Mouse (Mus musculus): ENCODE measurements at regions not wholly inside any gene's neighbourhood (a gene's known extent, or its start where the extent isn't known, plus 50 kb on each side); places are given as distances from the start of the nearest gene placed in this dataset.

DNA sequence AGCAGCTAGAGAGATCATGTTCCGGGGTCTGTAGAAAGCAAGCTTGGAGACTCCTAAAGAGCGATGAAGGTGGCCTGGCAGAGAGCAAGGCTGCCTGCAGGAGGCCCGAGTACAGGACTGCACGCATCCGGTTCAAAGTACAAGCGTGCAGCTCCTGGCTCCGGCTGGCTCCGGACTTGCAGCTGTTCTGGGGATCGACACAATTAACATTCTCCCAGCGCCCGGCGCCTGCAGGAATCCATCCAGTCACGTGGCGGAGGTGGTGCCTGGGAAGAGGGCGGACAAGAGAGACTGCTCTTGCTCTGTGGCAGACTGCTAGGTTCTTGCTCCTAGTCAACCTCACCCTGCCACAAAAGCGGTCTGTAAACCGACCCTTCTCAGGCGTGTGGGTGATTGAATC lies 86.9 kb downstream of the Bdh1 start:
- no peaks in the 10 kb centered on the region for H3K27me3 ChIP-seq (ENCODE audit: control insufficient read depth, insufficient read depth, low read length, poor library complexity, severe bottlenecking)
- H3K4me1 ChIP-seq (ENCODE audit: control insufficient read depth, insufficient read depth, low read length) = no peaks in the 10 kb centered on the region
- no peaks in the 10 kb centered on the region for H3K9me3 ChIP-seq (replicated peaks; ENCODE audit: control insufficient read depth, insufficient read depth, low read length, poor library complexity, severe bottlenecking)
- peak overlapping the region; percentile 53 for H3K9ac ChIP-seq (ENCODE audit: low read depth, poor library complexity, severe bottlenecking)
- peak overlapping the region; percentile 88 for H3K27ac ChIP-seq (ENCODE audit: insufficient read depth, low read length)
- peak overlapping the region; percentile 36 for H3K4me3 ChIP-seq (ENCODE audit: low read depth, low read length)
- no peaks in the 10 kb centered on the region for H3K36me3 ChIP-seq (ENCODE audit: control insufficient read depth, insufficient read depth, low read length, poor library complexity, severe bottlenecking)
- TF ChIP-seq EP300 (IDR thresholded peaks at IDR 0.05; ENCODE audit: insufficient read depth, low read depth, low read length) (peak; percentile 88), CTCF (IDR thresholded peaks at IDR 0.05; ENCODE audit: low read depth, low read length) (no peak), POLR2A (IDR thresholded peaks at IDR 0.05; ENCODE audit: insufficient read depth, low read length) (peak; percentile 54)

DNA sequence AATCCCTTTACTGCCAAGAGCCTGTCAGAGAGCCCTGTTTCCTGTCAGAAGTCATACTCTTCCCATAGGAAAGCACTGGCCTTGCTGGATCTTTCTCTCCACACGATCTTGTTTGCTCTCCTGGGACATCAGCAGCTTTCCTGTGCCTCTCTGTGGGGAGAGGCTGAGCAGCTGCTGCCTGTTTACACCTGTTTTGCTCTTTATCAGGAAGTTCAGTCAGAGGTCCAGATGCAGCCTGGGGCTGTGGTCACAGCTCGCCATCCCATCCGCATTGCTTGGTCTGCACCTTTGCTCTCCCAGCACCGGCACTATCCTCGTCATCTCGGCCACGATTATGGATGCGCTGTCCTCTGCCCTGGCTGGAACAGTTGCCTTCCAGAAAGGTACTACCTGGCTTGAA lies 88.0 kb downstream of the Bdh1 start:
- Histone ChIP-seq H3K4me3 (ENCODE audit: low read depth, low read length) (peak overlapping the region; percentile 28), H3K4me1 (ENCODE audit: control insufficient read depth, insufficient read depth, low read length) (no peaks in the 10 kb centered on the region), H3K9me3 (replicated peaks; ENCODE audit: control insufficient read depth, insufficient read depth, low read length, poor library complexity, severe bottlenecking) (no peaks in the 10 kb centered on the region), H3K36me3 (ENCODE audit: control insufficient read depth, insufficient read depth, low read length, poor library complexity, severe bottlenecking) (no peaks in the 10 kb centered on the region), H3K9ac (ENCODE audit: low read depth, poor library complexity, severe bottlenecking) (no peak overlapping the region), H3K27ac (ENCODE audit: insufficient read depth, low read length) (no peak overlapping the region), H3K27me3 (ENCODE audit: control insufficient read depth, insufficient read depth, low read length, poor library complexity, severe bottlenecking) (no peaks in the 10 kb centered on the region)
- no peak for TF ChIP-seq POLR2A (IDR thresholded peaks at IDR 0.05; ENCODE audit: insufficient read depth, low read length)
- peak; percentile 72; the same call in 1 of the 2 replicates for TF ChIP-seq EP300 (IDR thresholded peaks at IDR 0.05; ENCODE audit: insufficient read depth, low read depth, low read length)

DNA sequence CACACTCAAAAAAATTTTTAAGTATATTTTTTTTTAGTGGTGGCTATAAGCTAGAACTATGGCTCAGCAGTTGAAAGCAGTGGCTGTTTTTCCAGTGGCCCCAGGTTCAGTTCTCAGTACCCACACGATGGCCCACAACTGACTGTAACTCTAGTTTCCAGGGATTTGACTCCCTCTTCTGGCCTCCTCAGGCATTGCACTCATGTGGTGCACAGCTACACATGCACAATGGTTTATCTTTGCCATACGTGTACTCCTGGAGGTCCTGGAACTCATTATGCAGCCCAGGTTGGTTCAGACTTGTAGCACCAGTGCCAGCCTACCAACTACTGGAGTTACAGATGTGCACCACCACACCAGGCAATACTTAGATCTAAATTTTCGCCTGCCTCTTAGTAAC lies 96.7 kb downstream of the Bdh1 start:
- H3K27ac ChIP-seq (ENCODE audit: insufficient read depth, low read length) = no peak overlapping the region
- H3K9ac ChIP-seq (ENCODE audit: low read depth, poor library complexity, severe bottlenecking) = no peak overlapping the region
- no peaks in the 10 kb centered on the region for H3K36me3 ChIP-seq (ENCODE audit: control insufficient read depth, insufficient read depth, low read length, poor library complexity, severe bottlenecking)
- no peaks in the 10 kb centered on the region for H3K9me3 ChIP-seq (replicated peaks; ENCODE audit: control insufficient read depth, insufficient read depth, low read length, poor library complexity, severe bottlenecking)
- no peak overlapping the region for H3K4me3 ChIP-seq (ENCODE audit: low read depth, low read length)
- no peaks in the 10 kb centered on the region for H3K4me1 ChIP-seq (ENCODE audit: control insufficient read depth, insufficient read depth, low read length)
- TF ChIP-seq EP300 (IDR thresholded peaks at IDR 0.05; ENCODE audit: insufficient read depth, low read depth, low read length) (no peak), POLR2A (IDR thresholded peaks at IDR 0.05; ENCODE audit: insufficient read depth, low read length) (no peak), CTCF (IDR thresholded peaks at IDR 0.05; ENCODE audit: low read depth, low read length) (no peak)
- no peaks in the 10 kb centered on the region for H3K27me3 ChIP-seq (ENCODE audit: control insufficient read depth, insufficient read depth, low read length, poor library complexity, severe bottlenecking)

- H3K9ac ChIP-seq (ENCODE audit: low read depth, poor library complexity, severe bottlenecking) = no peak overlapping the region
- H3K27ac ChIP-seq (ENCODE audit: insufficient read depth, low read length) = no peak overlapping the region
- H3K4me1 ChIP-seq (ENCODE audit: control insufficient read depth, insufficient read depth, low read length) = no peaks in the 10 kb centered on the region
- H3K36me3 ChIP-seq (ENCODE audit: control insufficient read depth, insufficient read depth, low read length, poor library complexity, severe bottlenecking) = no peaks in the 10 kb centered on the region
- no peak for TF ChIP-seq POLR2A (IDR thresholded peaks at IDR 0.05; ENCODE audit: insufficient read depth, low read length)
- no peak for TF ChIP-seq CTCF (IDR thresholded peaks at IDR 0.05; ENCODE audit: low read depth, low read length)
- no peak for TF ChIP-seq EP300 (IDR thresholded peaks at IDR 0.05; ENCODE audit: insufficient read depth, low read depth, low read length)
- H3K4me3 ChIP-seq (ENCODE audit: low read depth, low read length) = no peak overlapping the region
- no peaks in the 10 kb centered on the region for H3K27me3 ChIP-seq (ENCODE audit: control insufficient read depth, insufficient read depth, low read length, poor library complexity, severe bottlenecking)
- H3K9me3 ChIP-seq (replicated peaks; ENCODE audit: control insufficient read depth, insufficient read depth, low read length, poor library complexity, severe bottlenecking) = no peaks in the 10 kb centered on the region
These were observed 98.0 kb downstream of the Bdh1 start for GRCm38 (mm10) chr16:31520081-31520480.

GRCm38 (mm10) chr16:31521786-31522185 lies 99.7 kb downstream of the Bdh1 start:
- H3K4me3 ChIP-seq (ENCODE audit: low read depth, low read length) = no peak overlapping the region
- H3K36me3 ChIP-seq (ENCODE audit: control insufficient read depth, insufficient read depth, low read length, poor library complexity, severe bottlenecking) = no peaks in the 10 kb centered on the region
- no peak overlapping the region for H3K27ac ChIP-seq (ENCODE audit: insufficient read depth, low read length)
- no peaks in the 10 kb centered on the region for H3K4me1 ChIP-seq (ENCODE audit: control insufficient read depth, insufficient read depth, low read length)
- H3K27me3 ChIP-seq (ENCODE audit: control insufficient read depth, insufficient read depth, low read length, poor library complexity, severe bottlenecking) = no peaks in the 10 kb centered on the region
- TF ChIP-seq CTCF (IDR thresholded peaks at IDR 0.05; ENCODE audit: low read depth, low read length) (no peak), EP300 (IDR thresholded peaks at IDR 0.05; ENCODE audit: insufficient read depth, low read depth, low read length) (no peak), POLR2A (IDR thresholded peaks at IDR 0.05; ENCODE audit: insufficient read depth, low read length) (no peak)
- H3K9ac ChIP-seq (ENCODE audit: low read depth, poor library complexity, severe bottlenecking) = no peak overlapping the region
- H3K9me3 ChIP-seq (replicated peaks; ENCODE audit: control insufficient read depth, insufficient read depth, low read length, poor library complexity, severe bottlenecking) = no peaks in the 10 kb centered on the region

DNA sequence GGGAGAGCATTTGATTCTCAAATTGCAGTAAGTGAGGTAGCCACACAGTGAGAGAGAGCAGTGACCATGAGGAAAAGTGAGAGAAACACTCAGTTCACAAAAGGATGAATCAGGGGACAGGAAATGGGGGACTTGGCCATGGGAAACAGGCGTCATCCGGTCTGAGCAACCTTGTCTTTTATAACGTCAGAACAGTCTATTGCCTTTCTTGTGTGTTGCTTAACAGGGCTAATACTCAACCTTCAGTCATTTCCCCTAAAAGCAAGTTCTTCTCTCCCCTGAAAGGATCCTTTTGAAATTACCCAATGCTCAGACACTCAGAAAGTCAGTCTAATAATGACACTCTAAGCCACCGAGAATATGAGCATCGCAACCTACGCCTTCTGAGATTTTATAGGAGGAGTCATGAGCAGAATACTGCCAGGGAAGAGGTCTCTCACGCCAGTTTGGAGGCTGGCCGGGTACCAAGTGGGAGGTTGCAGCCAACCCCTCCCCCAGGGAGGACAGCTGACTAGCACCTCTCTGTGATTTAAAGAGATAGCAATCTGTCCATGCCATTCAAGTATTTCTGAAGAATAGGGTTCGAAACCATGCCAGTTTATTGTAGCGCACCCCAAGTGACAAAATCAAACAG lies 104.7 kb downstream of the Bdh1 start:
- Histone ChIP-seq H3K4me1 (ENCODE audit: control insufficient read depth, insufficient read depth, low read length) (no peaks in the 10 kb centered on the region), H3K4me3 (ENCODE audit: low read depth, low read length) (no peak overlapping the region), H3K36me3 (ENCODE audit: control insufficient read depth, insufficient read depth, low read length, poor library complexity, severe bottlenecking) (no peaks in the 10 kb centered on the region), H3K27me3 (ENCODE audit: control insufficient read depth, insufficient read depth, low read length, poor library complexity, severe bottlenecking) (no peaks in the 10 kb centered on the region; the same call in 1 of the 2 replicates), H3K9me3 (replicated peaks; ENCODE audit: control insufficient read depth, insufficient read depth, low read length, poor library complexity, severe bottlenecking) (no peaks in the 10 kb centered on the region), H3K27ac (ENCODE audit: insufficient read depth, low read length) (no peak overlapping the region), H3K9ac (ENCODE audit: low read depth, poor library complexity, severe bottlenecking) (no peak overlapping the region)
- TF ChIP-seq EP300 (IDR thresholded peaks at IDR 0.05; ENCODE audit: insufficient read depth, low read depth, low read length) = no peak
- TF ChIP-seq POLR2A (IDR thresholded peaks at IDR 0.05; ENCODE audit: insufficient read depth, low read length) = no peak
- no peak for TF ChIP-seq CTCF (IDR thresholded peaks at IDR 0.05; ENCODE audit: low read depth, low read length)

Measured in ES-Bruce4 (cell line).